Mouse (Mus musculus) embryonic facial prominence, embryonic 11.5 days (tissue): ENCODE results near the gene Tssk3. TPM values are rescaled to one million over a fixed set of nuclear protein-coding genes. Genes with fewer than 3 reads are reported as not detected.
"Not testable (repeated sequence)": the region's sequence is repeated elsewhere in the genome, so short reads cannot be mapped to it uniquely, and the experiment has no call there.

ENCODE experiments used
- ATAC-seq: fragments of 200-750 bp; cut with Nextera tagmentation; replicated peaks from 2 replicates; pipeline ENCODE4 v1.8.0; 2017; ENCODE audit warnings: low read depth; ENCODE audit not compliant: insufficient number of reproducible peaks, low FRiP score, low TSS enrichment
- DNase-seq: peaks from one replicate; pipeline ENCODE4 v3.0.0-alpha.2; 2015; ENCODE audit warnings: low spot score
- H3K27ac ChIP-seq: fragments of 300-500 bp; sonication (generic); replicated peaks from 2 replicates; pipeline ENCODE4 v1.5.1; 2014; ENCODE audit warnings: mild to moderate bottlenecking, low read depth, low read length, control low read depth
- H3K27me3 ChIP-seq: fragments of 300-500 bp; sonication (generic); 2 replicates; pipeline ENCODE4 v1.6.1; 2014; ENCODE audit warnings: mild to moderate bottlenecking, low read length, moderate library complexity, mixed read lengths; ENCODE audit not compliant: control insufficient read depth, insufficient read depth
- H3K36me3 ChIP-seq: fragments of 300-500 bp; sonication (generic); replicated peaks from 2 replicates; pipeline ENCODE4 v1.6.1; 2014; ENCODE audit warnings: low read depth, mild to moderate bottlenecking, low read length, moderate library complexity, mixed read lengths; ENCODE audit not compliant: control insufficient read depth, insufficient read depth
- H3K4me1 ChIP-seq: fragments of 300-500 bp; sonication (generic); 2 replicates; pipeline ENCODE4 v1.6.1; 2014; ENCODE audit warnings: low read length, mixed read lengths; ENCODE audit not compliant: control insufficient read depth, insufficient read depth
- H3K4me2 ChIP-seq: fragments of 300-500 bp; sonication (generic); 2 replicates; pipeline ENCODE4 v1.6.1; 2014; ENCODE audit warnings: low read depth, mild to moderate bottlenecking, control low read depth, low read length, moderate library complexity
- H3K4me3 ChIP-seq: fragments of 300-500 bp; sonication (generic); 2 replicates; pipeline ENCODE4 v1.5.1; 2014; ENCODE audit warnings: low read depth, low read length, control low read depth
- H3K9ac ChIP-seq: fragments of 300-500 bp; sonication (generic); replicated peaks from 2 replicates; pipeline ENCODE4 v1.6.1; 2014; ENCODE audit warnings: mild to moderate bottlenecking, control low read depth, low read length
- H3K9me3 ChIP-seq: fragments of 300-500 bp; sonication (generic); replicated peaks from 2 replicates; pipeline ENCODE4 v1.6.1; 2016; ENCODE audit warnings: mild to moderate bottlenecking, low read length, inconsistent platforms, mixed read lengths; ENCODE audit not compliant: control insufficient read depth
- WGBS: fragments of 180-500 bp; shearing (Covaris S2); extraction: QIAGEN DNeasy Blood & Tissue Kit; methylation state at CpG from one replicate; pipeline ENCODE4 v1.1.7; 2014; 5-methylcytosine and 5-hydroxymethylcytosine counted together
- polyA plus RNA-seq: library from polyadenylated mRNA; unstranded; fragments of >200 nt; fragmentation: Nextera tagmentation; extraction: Ambion mirVana; gene quantifications from 2 replicates; pipeline ENCODE4 v1.2.1, GENCODE M21; 2014

Tssk3 gene
- polyA plus RNA-seq: not detected in 2 replicates

DNA sequence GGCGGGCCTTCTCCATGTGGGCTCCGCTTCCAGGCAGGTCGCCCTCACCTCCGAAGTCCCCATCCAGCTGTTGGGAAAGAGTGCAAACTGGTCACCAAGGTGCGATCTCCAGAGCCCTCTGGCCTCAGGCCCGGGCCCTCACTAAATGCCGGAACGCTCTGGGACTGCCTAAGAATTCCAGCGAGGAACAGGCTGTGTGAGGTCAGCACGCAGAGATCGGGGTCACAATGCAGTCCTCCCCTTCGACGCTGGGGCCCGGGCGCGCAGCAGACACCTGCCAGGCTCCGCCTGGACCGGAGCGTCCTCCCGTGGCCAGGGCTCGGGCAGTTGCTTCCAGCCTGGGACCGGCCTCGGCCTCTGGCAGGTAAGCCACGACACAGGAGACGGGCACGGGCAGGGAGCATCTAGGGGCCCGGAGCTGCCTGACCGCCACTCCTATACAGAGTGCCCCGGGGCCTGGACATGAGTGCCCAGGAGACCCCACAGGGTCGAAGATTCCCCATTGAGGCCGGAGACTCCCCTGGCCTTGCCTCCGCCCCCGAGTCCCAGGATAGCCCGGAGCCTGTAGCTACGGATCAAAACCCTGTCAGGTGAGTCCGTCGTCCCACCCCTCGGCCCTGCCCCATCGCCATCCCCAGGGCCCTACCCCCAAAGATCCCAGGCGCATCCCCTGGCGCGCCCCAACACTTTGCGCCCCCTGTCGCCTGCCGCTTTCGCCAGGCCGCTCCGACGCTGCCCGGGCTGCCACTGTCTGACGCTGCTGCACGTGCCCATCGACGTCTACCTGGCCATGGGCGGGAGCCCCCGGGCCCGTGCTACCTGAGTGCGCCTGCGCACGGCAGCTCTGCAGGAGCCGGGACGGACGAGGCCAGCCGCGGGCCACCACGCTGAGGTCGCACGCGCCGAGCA is at the start of gene Tssk3, which contains the start of gene Fam229a:
Tssk3 (minus strand) TSS at position 51 of the 909 bp plus-strand sequence.
Fam229a (plus strand) TSS at position 219 of the 909 bp plus-strand sequence.
- H3K4me3 ChIP-seq: peak within 1 kb of the TSS; percentile 25
- H3K27ac ChIP-seq: no peak within 1 kb of the TSS
- H3K36me3 ChIP-seq: peaks cover 3% of the 10 kb centered on the region; the same call in 1 of the 2 replicates
- DNase-seq: peak; percentile 35
- H3K9ac ChIP-seq: peak within 1 kb of the TSS; percentile 39
- H3K4me2 ChIP-seq: peak within 1 kb of the TSS; percentile 60
- H3K27me3 ChIP-seq: peaks cover 12% of the 10 kb centered on the region
- H3K9me3 ChIP-seq: no peaks in the 10 kb centered on the region
- WGBS: 2% methylated on average over 70 of the region's 70 CpGs
- H3K4me1 ChIP-seq: peaks cover 9% of the 10 kb centered on the region
- ATAC-seq: peak; percentile 57

DNA sequence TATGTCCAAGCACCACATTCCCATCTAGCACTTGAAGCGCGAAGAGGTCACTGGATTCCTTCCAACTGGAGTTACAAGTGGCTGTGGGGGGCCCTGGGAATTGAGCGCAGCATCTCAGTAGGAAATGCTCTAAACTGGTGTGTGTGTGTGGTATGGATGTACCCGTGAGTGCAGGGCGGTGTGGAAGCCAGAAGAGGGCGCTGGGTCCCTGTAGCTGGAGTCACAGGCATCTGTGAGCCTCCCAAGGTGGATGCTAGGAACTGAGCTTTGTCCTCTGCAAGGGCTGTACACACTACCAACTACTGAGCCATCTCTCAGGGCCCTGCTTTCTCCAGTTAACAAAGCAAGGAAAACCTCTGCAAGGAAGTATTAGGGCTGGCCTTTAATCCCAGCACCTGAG is 49.2 kb upstream of the Tssk3 start:
- no peaks in the 10 kb centered on the region for H3K9me3 ChIP-seq
- DNase-seq: no peak
- no peaks in the 10 kb centered on the region for H3K36me3 ChIP-seq
- H3K9ac ChIP-seq: no peak overlapping the region
- H3K4me1 ChIP-seq: no peaks in the 10 kb centered on the region
- H3K4me2 ChIP-seq: no peak overlapping the region
- H3K27me3 ChIP-seq: no peaks in the 10 kb centered on the region
- ATAC-seq: no peak
- no peak overlapping the region for H3K27ac ChIP-seq
- no peak overlapping the region for H3K4me3 ChIP-seq
- WGBS: 91% methylated on average over 6 of the region's 6 CpGs

DNA sequence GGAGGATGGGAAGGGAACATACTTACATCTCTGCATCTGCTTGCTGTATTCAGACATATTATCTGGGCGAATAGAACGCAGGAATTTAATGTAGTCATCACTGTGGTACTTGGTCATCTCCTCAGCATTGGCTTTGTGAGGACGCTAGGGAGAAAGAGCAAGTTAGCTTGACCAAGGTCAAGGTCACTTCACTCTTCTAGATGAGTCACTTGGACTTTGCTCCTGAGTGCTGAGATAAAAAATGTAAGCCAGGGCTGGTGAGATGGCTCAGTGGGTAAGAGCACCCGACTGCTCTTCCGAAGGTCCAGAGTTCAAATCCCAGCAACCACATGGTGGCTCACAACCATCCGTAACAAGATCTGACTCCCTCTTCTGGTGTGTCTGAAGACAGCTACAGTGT is 38.1 kb upstream of the Tssk3 start:
- not testable (repeated sequence) for ATAC-seq, H3K9me3 ChIP-seq, H3K27ac ChIP-seq, H3K36me3 ChIP-seq, H3K27me3 ChIP-seq, H3K4me3 ChIP-seq, H3K4me1 ChIP-seq, DNase-seq, H3K4me2 ChIP-seq, H3K9ac ChIP-seq
- WGBS: 94% methylated on average over 5 of the region's 6 CpGs

DNA sequence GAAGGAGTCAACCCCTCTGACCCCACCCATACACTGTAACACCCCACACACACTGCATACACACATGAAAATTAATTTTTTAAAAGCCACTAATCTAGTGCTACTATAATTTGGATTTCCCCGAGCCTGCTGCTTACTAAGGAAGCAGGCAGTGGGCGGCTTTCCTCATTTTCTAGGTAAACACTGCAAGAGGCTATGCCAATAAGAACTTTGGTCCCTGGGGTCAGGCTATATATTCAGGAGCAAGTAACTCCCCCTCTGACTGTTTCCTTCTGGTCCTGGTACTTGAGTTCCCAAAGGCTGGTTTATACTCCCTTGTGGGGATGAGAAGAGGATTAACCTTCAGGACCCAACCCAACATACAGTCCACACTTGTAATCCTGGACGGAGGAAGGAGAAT is 35.1 kb upstream of the Tssk3 start:
- Histone ChIP-seq H3K4me3 (no peak overlapping the region), H3K9me3 (no peaks in the 10 kb centered on the region), H3K27ac (no peak overlapping the region), H3K4me2 (no peak overlapping the region), H3K36me3 (peaks cover 18% of the 10 kb centered on the region), H3K9ac (no peak overlapping the region), H3K27me3 (no peaks in the 10 kb centered on the region), H3K4me1 (no peaks in the 10 kb centered on the region)
- no peak for ATAC-seq
- DNase-seq: no peak
- 85% methylated on average over 3 of the region's 3 CpGs for WGBS

DNA sequence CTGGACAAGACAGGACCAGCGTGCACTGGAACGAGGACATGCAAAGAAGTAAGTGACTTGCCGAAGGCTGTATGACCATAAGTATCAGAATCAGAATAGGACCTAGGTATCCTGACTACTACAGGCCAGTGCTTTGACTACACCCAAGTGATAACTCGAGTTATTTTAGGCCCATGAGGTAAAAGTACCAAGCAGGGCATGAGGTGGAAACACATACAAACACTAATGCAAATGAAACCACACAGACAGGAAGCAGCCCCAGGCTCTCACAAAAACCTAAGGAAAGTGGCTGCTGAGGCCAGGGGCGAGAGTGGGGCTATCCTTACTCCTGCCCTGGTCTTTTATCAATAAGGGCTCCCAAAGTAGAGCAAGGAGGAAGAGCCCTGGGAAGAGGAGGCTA is 34.5 kb upstream of the Tssk3 start:
- H3K36me3 ChIP-seq: peaks cover 18% of the 10 kb centered on the region
- no peak overlapping the region for H3K4me3 ChIP-seq
- WGBS: 87% methylated on average over 5 of the region's 5 CpGs
- H3K4me2 ChIP-seq: no peak overlapping the region
- no peak for DNase-seq
- H3K27me3 ChIP-seq: no peaks in the 10 kb centered on the region
- ATAC-seq: no peak
- H3K9me3 ChIP-seq: no peaks in the 10 kb centered on the region
- H3K27ac ChIP-seq: no peak overlapping the region
- no peaks in the 10 kb centered on the region for H3K4me1 ChIP-seq
- H3K9ac ChIP-seq: no peak overlapping the region

- no peak overlapping the region for H3K4me2 ChIP-seq
- no peak overlapping the region for H3K27ac ChIP-seq
- no peaks in the 10 kb centered on the region for H3K27me3 ChIP-seq
- no peak overlapping the region for H3K9ac ChIP-seq
- WGBS: 94% methylated on average over 8 of the region's 8 CpGs
- ATAC-seq (no peak), DNase-seq (no peak)
- H3K9me3 ChIP-seq: no peaks in the 10 kb centered on the region
- peaks cover 20% of the 10 kb centered on the region for H3K36me3 ChIP-seq
- no peak overlapping the region for H3K4me3 ChIP-seq
- H3K4me1 ChIP-seq: no peaks in the 10 kb centered on the region
These were observed 27.7 kb upstream of the Tssk3 start for GRCm38 (mm10) chr4:129518519-129518918.

- H3K9ac ChIP-seq: no peak overlapping the region
- H3K27ac ChIP-seq: no peak overlapping the region; the same call in 1 of the 2 replicates
These were observed 26.1 kb upstream of the Tssk3 start for GRCm38 (mm10) chr4:129516925-129517324.

GRCm38 (mm10) chr4:129514300-129514898 is 23.6 kb upstream of the Tssk3 start:
- peak; percentile 11 for ATAC-seq
- Histone ChIP-seq H3K27ac (peak overlapping the region; percentile 98), H3K27me3 (no peaks in the 10 kb centered on the region), H3K9me3 (no peaks in the 10 kb centered on the region), H3K4me3 (peak overlapping the region; percentile 100), H3K4me2 (peak overlapping the region; percentile 58), H3K9ac (peak overlapping the region; percentile 100), H3K36me3 (peaks cover 8% of the 10 kb centered on the region), H3K4me1 (no peaks in the 10 kb centered on the region; the same call in 1 of the 2 replicates)
- WGBS: 0% methylated on average over 33 of the region's 35 CpGs
- DNase-seq: peak; percentile 82

More at GRCm38 (mm10) chr4:129516925-129517324, 26.1 kb upstream of the Tssk3 start:
- Histone ChIP-seq H3K9me3 (no peaks in the 10 kb centered on the region), H3K36me3 (peaks cover 14% of the 10 kb centered on the region), H3K4me2 (no peak overlapping the region), H3K4me1 (no peaks in the 10 kb centered on the region; the same call in 1 of the 2 replicates), H3K27me3 (no peaks in the 10 kb centered on the region), H3K4me3 (no peak overlapping the region)
- peak; percentile 48 for DNase-seq
- WGBS: 46% methylated on average over 2 of the region's 2 CpGs
- no peak for ATAC-seq
